Mouse (Mus musculus): Measurements from ENCODE around the gene Prox2.

DNA sequence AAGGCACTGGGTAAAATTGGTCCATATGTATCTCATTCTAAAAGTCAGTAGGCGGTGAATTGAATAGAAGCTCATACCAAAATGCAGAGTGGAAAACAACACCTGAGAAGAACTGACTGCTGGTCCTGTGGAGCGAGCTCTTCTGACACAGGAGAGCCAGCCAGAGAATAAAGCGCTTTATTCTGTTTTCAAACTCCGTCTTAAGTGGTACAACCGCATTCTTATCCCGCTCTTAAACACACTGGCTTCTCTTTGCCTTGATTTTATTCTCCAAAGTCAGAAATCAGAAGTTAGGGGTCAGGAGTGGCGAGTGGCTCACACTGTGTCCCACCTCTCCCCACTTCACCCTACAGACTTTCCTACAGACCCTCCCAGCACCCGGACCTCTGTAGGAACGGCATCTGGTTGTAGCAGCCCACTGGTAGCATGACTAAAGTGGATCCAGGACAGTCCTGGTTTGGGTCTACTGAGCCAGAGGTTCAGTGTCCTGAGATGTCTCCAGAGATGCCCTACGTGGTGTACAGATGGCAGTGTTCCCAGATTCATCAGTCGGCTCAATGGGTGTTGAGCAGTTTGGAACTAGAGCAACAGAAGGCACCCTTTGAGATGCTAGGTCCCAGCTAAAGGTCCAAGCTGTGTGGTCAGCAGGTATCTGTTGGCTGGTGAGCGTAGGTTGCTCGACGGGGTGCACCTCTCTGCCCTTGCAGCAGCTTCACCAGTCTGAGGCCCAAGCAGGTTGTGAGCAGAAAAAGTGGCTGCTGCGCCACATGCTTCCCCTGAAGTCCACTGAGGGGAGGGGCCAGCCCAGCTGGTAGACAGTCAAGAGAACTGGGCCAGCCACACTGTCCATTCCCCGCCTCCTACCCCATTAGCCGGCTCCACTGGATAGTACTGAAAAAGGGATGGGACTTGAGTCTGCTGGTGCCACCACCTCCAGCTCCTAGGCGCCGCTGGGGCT lies 25.2 kb upstream of the Prox2 start:
- TF ChIP-seq CTCF (IDR thresholded peaks at IDR 0.05; ENCODE audit: extremely low read depth, insufficient read depth, low read length) (no peak), POLR2A (IDR thresholded peaks at IDR 0.05; ENCODE audit: extremely low read depth, insufficient read depth, low read length) (0 out of 2 replicates have a peak, but pooled peaks have one; percentile 24)

Measured in cortical plate, adult 2 months (tissue).